In the genomic region with DNA sequence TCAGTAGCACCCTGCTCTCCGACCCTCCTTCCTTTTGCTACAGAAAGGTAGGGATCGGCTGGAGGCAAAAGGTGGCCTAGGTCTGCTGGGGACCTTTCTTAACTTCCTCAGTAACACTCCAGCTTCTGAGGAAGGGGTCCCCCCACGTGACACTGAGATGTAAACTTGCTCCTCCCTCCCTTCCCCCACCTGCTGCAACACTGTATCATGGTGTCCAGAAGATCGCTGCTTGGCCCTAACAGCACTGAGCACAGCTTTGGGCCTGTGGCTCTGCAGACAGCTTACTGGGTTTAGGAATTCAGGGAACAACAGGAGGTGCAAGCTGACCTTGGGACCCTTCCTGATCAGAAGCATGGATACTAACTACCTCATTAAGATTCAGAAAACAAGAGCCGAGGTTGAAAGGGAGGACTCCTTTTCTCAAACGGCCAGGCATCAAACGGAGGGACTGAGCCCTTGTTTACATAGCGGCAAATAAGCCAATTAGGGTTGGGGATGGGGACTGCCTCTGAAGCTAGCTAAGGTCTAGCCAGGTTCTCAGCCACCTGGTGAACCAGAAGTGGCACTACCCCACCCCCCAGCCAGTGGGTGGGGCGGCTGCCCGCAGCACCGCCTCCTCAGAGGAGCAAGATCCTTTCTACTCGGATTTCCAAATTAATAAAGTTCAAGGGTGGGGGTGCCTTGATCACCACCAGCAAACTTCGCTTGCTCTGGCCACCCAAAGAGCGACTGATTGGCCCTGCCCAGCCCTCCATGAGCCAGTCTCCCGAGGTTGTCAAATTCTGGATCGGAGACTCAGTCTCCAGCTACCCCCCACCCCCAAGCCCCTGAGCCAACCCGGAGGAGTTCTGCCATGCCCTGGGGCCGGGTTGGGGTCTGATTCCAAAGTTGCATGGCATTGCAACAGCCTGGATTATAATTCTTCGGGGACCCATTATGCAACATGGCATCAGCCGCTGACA, we compare ENCODE assay signal across 8 mouse cellular contexts. TPM values are rescaled to one million over a fixed set of nuclear protein-coding genes. Genes with fewer than 3 reads are reported as not detected.
DNase-seq lines count a peak whose midpoint lies in the region; ATAC-seq and TF ChIP-seq lines count a peak whose summit lies in the region.

No protein-coding gene starts in this region.

- H3K4me1 ChIP-seq in embryonic facial prominence, embryonic 13.5 days = peaks cover 81% of the 10 kb centered on the region
- H3K4me1 ChIP-seq in kidney, adult 2 months (ENCODE audit: control insufficient read depth, insufficient read depth, low read length) = peaks cover 28% of the 10 kb centered on the region

- peak; percentile 57 for DNase-seq in urinary bladder, postnatal 14 days (ENCODE audit: low spot score)
- no peak for DNase-seq in urinary bladder, postnatal 4 days (ENCODE audit: low spot score in 2 of 2)
- peak; percentile 47 for DNase-seq in kidney, adult 2 months
- peak; percentile 21 for DNase-seq in lung, postnatal 14 days
- DNase-seq in thymus, postnatal 0 days (ENCODE audit: low spot score) = peak; percentile 69
- DNase-seq in layer of hippocampus, adult 11-12 months (ENCODE audit: low spot score) = no peak
- DNase-seq in gastrocnemius, postnatal 25 days = no peak

- no peak for TF ChIP-seq CTCF in kidney, adult 2 months (conservative IDR thresholded peaks at IDR 0.05; ENCODE audit: insufficient read depth, insufficient read length, low read depth, low read length)

- no peaks in the 10 kb centered on the region for H3K9me3 ChIP-seq in embryonic facial prominence, embryonic 13.5 days

- 10% methylated on average over 20 of the region's 20 CpGs for WGBS in embryonic facial prominence, embryonic 13.5 days
- 50% methylated on average over 20 of the region's 20 CpGs for WGBS in kidney, adult 2 months

- peak overlapping the region; percentile 88 for H3K4me2 ChIP-seq in embryonic facial prominence, embryonic 13.5 days

- H3K9ac ChIP-seq in embryonic facial prominence, embryonic 13.5 days = peak overlapping the region; percentile 94

- no peak overlapping the region for H3K27ac ChIP-seq in embryonic facial prominence, embryonic 13.5 days
- H3K27ac ChIP-seq in kidney, adult 2 months (ENCODE audit: insufficient read depth, low read depth, low read length) = no peak overlapping the region

- no peak for ATAC-seq in embryonic facial prominence, embryonic 13.5 days (ENCODE audit: insufficient number of reproducible peaks, insufficient read depth, low FRiP score, low TSS enrichment, low read depth)

- peaks cover 32% of the 10 kb centered on the region for H3K36me3 ChIP-seq in embryonic facial prominence, embryonic 13.5 days
- peaks cover 6% of the 10 kb centered on the region; the same call in 1 of the 2 replicates for H3K36me3 ChIP-seq in kidney, adult 2 months (ENCODE audit: control insufficient read depth, insufficient read depth, low read length)

- TF ChIP-seq POLR2A in kidney, adult 2 months (IDR thresholded peaks at IDR 0.05; ENCODE audit: low read depth, low read length) = no peak

- peak overlapping the region; percentile 81 for H3K4me3 ChIP-seq in embryonic facial prominence, embryonic 13.5 days
- H3K4me3 ChIP-seq in kidney, adult 2 months (ENCODE audit: insufficient read depth, low read depth, low read length) = no peak overlapping the region

- H3K27me3 ChIP-seq in embryonic facial prominence, embryonic 13.5 days = peaks cover 56% of the 10 kb centered on the region
- no peaks in the 10 kb centered on the region for H3K27me3 ChIP-seq in kidney, adult 2 months (replicated peaks; ENCODE audit: control insufficient read depth, insufficient read depth, low read length)

RNA-seq across cellular contexts. Expression of a gene that starts 3.1 kb away (rescaled TPM):
- 13.0 and 14.4 TPM in 2 replicates for polyA plus RNA-seq in embryonic facial prominence, embryonic 13.5 days (2015; fragmentation: Nextera tagmentation; extraction: Ambion mirVana)
- 9.3 and 10.6 TPM in 2 replicates for polyA plus RNA-seq in kidney, adult 2 months (2012; rRNA removed)
- polyA plus RNA-seq in thymus, postnatal 0 days (2015; fragmentation: Nextera tagmentation; extraction: Ambion mirVana) = 25.1 and 26.8 TPM in 2 replicates
- 1 to 10 TPM; 2.4 to 3.5 TPM for total RNA-seq in gastrocnemius, postnatal 25 days (2021)

RNA-seq across cellular contexts. Expression of a gene that starts 42.1 kb away (rescaled TPM):
- polyA plus RNA-seq in embryonic facial prominence, embryonic 13.5 days (2015; fragmentation: Nextera tagmentation; extraction: Ambion mirVana) = 6.8 and 10.7 TPM in 2 replicates
- 2.1 and 2.7 TPM in 2 replicates for polyA plus RNA-seq in kidney, adult 2 months (2012; rRNA removed)
- 10.7 and 12.3 TPM in 2 replicates for polyA plus RNA-seq in thymus, postnatal 0 days (2015; fragmentation: Nextera tagmentation; extraction: Ambion mirVana)
- total RNA-seq in gastrocnemius, postnatal 25 days (2021) = 1 to 10 TPM; 1.4 to 1.8 TPM

Comparison
In these comparisons a context has a peak if more than half of its experiments do, and no peak if none do; other contexts are left out.
1. DNase-seq: peak in urinary bladder, postnatal 14 days (single experiment), kidney, adult 2 months (single experiment), lung, postnatal 14 days (single experiment) and thymus, postnatal 0 days (single experiment); none in urinary bladder, postnatal 4 days (0 of 2), layer of hippocampus, adult 11-12 months (single experiment) and gastrocnemius, postnatal 25 days (single experiment).